Mouse (Mus musculus) midbrain, postnatal 0 days (tissue): ENCODE results near the gene Cdx4. TPM values are rescaled to one million over a fixed set of nuclear protein-coding genes. Genes with fewer than 3 reads are reported as not detected.
A peak's percentile ranks its signal among the peaks of the same experiment; 100 is the strongest.

Experiments used
- ATAC-seq: fragments of 200-750 bp; cut with Nextera tagmentation; 2 replicates; pipeline ENCODE4 v1.8.0; 2017; ENCODE audit warnings: moderate number of reproducible peaks, mild to moderate bottlenecking, moderate TSS enrichment, moderate library complexity; ENCODE audit not compliant: low FRiP score
- DNase-seq: peaks from one replicate; pipeline ENCODE4 v3.0.0-alpha.2; 2015; ENCODE audit warnings: low spot score
- H3K27ac ChIP-seq: fragments of 300-500 bp; sonication (generic); 2 replicates; pipeline ENCODE4 v1.5.1; 2014; ENCODE audit warnings: low read depth, mild to moderate bottlenecking, low read length, mixed read lengths
- H3K27me3 ChIP-seq: fragments of 300-500 bp; sonication (generic); 2 replicates; pipeline ENCODE4 v1.6.1; 2014; ENCODE audit warnings: low read length, control low read depth, mixed read lengths; ENCODE audit not compliant: insufficient read depth
- H3K36me3 ChIP-seq: fragments of 300-500 bp; sonication (generic); 2 replicates; pipeline ENCODE4 v1.6.1; 2014; ENCODE audit warnings: low read length, control low read depth, mixed read lengths; ENCODE audit not compliant: insufficient read depth
- H3K4me1 ChIP-seq: fragments of 300-500 bp; sonication (generic); 2 replicates; pipeline ENCODE4 v1.6.1; 2014; ENCODE audit warnings: mild to moderate bottlenecking, control low read depth, antibody characterized with exemption, low read length, mixed read lengths; ENCODE audit not compliant: insufficient read depth
- H3K4me2 ChIP-seq: fragments of 300-500 bp; sonication (generic); 2 replicates; pipeline ENCODE4 v1.6.1; 2014; ENCODE audit warnings: low read depth, mild to moderate bottlenecking, low read length, mixed read lengths; ENCODE audit not compliant: poor library complexity, severe bottlenecking
- H3K4me3 ChIP-seq: fragments of 300-500 bp; sonication (generic); 2 replicates; pipeline ENCODE4 v1.5.1; 2014; ENCODE audit warnings: low read depth, mild to moderate bottlenecking, low read length, moderate library complexity
- H3K9ac ChIP-seq: fragments of 300-500 bp; sonication (generic); replicated peaks from 2 replicates; pipeline ENCODE4 v1.6.1; 2014; ENCODE audit warnings: mild to moderate bottlenecking, low read length, moderate library complexity, mixed read lengths; ENCODE audit not compliant: poor library complexity, severe bottlenecking
- H3K9me3 ChIP-seq: fragments of 300-500 bp; sonication (generic); 2 replicates; pipeline ENCODE4 v1.6.1; 2016; ENCODE audit warnings: low read length, control low read depth
- CTCF ChIP-seq: IDR thresholded peaks from 2 replicates; pipeline ENCODE4 v1.5.1; 2016; ENCODE audit warnings: antibody characterized with exemption, mild to moderate bottlenecking
- WGBS: fragments of 180-500 bp; shearing (Covaris S2); extraction: QIAGEN DNeasy Blood & Tissue Kit; methylation state at CpG from one replicate; pipeline ENCODE4 v1.1.7; 2014; 5-methylcytosine and 5-hydroxymethylcytosine counted together
- polyA plus RNA-seq: library from polyadenylated mRNA; unstranded; fragments of >200 nt; fragmentation: Nextera tagmentation; extraction: Ambion mirVana; gene quantifications from 2 replicates; pipeline ENCODE4 v1.2.1, GENCODE M21; 2015
- total RNA-seq: library from RNA; depleted of rRNA; stranded (reverse); fragments of >200 nt; gene quantifications from 2 replicates; pipeline ENCODE4 v1.2.3, GENCODE M21; 2014

Gene Cdx4
- total and polyA plus RNA-seq, 2 experiments from 2014 or later, result not detected

DNA sequence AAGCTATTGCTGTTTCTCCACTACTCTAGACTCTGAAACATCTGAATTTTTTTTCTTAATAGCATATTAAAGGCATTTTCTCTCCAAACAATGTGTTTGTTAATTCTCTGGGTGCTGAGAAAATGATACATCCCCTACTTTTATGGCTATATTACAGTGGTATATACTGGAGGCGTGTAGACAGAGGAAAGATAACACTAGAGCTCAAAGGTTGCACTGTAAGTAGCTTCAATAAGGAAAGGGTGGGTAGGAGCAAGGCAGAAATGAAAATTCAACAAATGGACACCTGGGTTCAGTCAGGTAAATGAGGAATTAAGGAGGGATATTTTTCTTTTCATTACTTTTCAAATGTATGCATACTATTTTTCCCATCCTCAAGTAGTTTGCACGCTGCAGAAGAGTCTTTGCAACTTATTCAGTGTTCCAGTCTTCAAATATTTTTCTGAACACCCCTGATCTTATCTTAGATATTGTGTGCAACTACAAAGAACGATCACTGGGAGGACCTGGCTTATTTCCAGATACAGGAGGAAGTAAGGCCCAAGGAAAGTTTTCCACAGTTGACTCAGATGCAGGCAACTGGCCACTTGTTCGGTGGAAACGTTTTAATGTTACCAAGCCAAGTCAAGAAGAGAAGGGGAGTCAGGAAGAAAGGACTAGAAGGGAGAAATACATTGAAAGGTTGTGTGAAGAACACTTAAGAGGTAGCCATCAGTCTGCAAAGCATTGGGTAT is 10.1 kb downstream of the Cdx4 start:
- H3K27me3 ChIP-seq, result peaks cover 8% of the 10 kb centered on the region; the same call in 1 of the 2 replicates
- H3K9ac ChIP-seq, result no peak overlapping the region
- H3K4me3 ChIP-seq, result no peak overlapping the region
- ATAC-seq, result no peak
- H3K4me2 ChIP-seq, result no peak overlapping the region
- no peak overlapping the region for H3K27ac ChIP-seq
- H3K9me3 ChIP-seq, result no peaks in the 10 kb centered on the region
- WGBS, result 70% methylated on average over 5 of the region's 5 CpGs
- TF ChIP-seq CTCF, result no peak
- H3K4me1 ChIP-seq, result no peaks in the 10 kb centered on the region
- H3K36me3 ChIP-seq, result no peaks in the 10 kb centered on the region
- no peak for DNase-seq

DNA sequence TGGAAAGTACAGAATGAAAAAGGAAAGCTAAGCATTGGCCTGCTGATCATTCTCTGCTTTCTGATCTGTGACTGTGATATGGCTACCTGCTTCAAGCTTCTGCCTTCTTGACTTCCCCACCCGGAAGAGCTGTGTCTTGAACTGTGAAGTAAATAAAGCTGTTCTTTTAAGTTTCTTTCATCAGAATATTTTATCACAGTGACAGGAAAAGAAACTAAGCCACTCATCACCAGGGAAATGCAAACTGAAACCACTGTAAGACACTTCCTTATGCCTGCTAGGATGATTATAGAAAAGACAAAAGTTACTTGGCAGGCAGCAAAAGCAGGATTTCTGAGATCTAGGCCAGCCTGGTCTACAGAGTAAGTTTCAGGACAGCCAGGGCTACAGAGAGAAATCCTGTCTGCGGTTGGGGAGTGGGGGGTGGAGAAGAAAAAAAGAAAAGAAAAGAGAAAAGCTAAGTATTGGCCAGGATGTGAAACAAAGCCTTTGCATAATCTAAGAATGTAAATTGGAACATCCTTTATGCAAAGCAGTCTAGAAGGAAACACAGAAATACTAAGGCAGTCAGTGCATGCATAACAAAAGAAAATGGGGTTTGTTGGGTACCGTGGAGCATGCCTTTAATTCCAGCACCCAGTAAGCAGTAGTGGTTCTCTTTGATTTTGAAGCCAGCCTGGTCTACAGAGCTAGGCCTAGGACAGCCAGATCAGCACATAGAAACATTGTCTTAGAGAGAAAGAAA is 20.3 kb downstream of the Cdx4 start:
- Histone ChIP-seq H3K4me3 (no peak overlapping the region), H3K4me2 (no peak overlapping the region), H3K27me3 (peaks cover 9% of the 10 kb centered on the region), H3K4me1 (no peaks in the 10 kb centered on the region), H3K9ac (no peak overlapping the region), H3K27ac (no peak overlapping the region), H3K36me3 (no peaks in the 10 kb centered on the region), H3K9me3 (no peaks in the 10 kb centered on the region)
- DNase-seq, result no peak
- no peak for ATAC-seq
- no peak for TF ChIP-seq CTCF
- 57% methylated on average over 3 of the region's 3 CpGs for WGBS

DNA sequence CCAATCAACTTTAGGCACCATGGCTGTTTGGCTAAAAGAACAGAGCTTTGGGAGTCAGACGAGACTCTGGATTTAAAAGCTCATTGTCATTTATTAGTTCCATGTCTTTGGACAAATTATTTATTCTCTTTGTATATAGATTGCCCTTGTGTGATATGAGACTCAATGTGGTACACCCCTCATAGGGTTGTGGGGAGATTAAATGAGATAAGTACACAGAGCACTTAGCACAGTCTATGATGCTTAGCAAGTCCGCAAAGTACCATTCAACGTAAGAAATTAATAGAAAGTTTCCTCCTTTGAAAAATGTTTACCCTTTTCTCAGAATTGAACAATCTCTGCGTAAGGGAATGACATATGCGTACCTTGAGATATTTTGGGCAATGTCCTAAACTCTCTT is 34.6 kb downstream of the Cdx4 start:
- Histone ChIP-seq H3K4me3 (peak overlapping the region; percentile 54), H3K4me1 (no peaks in the 10 kb centered on the region), H3K27me3 (peaks cover 20% of the 10 kb centered on the region; the same call in 1 of the 2 replicates), H3K36me3 (no peaks in the 10 kb centered on the region), H3K4me2 (peak overlapping the region; percentile 35), H3K9ac (no peak overlapping the region), H3K9me3 (no peaks in the 10 kb centered on the region), H3K27ac (no peak overlapping the region)
- DNase-seq, result no peak
- 34% methylated on average over 5 of the region's 5 CpGs for WGBS
- no peak for TF ChIP-seq CTCF
- no peak; the same call in 1 of the 2 replicates for ATAC-seq

DNA sequence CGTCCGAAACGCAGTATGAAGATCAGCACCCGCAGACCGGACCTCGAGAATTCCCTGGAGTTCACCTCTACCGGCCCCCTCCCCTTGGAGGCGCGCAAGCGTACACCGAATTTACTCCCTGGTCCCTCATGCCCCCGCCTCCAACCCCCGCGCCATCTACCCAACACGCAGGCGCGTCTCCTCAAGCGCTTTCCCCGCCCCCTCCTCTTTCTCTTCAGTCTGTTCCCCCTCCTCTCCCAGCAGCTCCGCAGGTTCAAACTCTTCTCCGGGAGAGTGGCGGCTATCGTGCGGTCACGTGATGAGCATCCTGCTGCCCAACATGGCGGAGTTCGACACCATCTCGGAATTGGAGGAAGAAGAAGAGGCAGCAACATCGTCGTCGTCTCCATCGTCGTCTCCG is 35.1 kb downstream of the Cdx4 start, which contains the start of gene Chic1:
Gene Chic1, plus strand, starts transcription at position 190 of the 400 bp plus-strand sequence.
- peak; percentile 97 for ATAC-seq
- no peak for TF ChIP-seq CTCF
- H3K27ac ChIP-seq, result peak within 1 kb of the TSS; percentile 74
- peak; percentile 92 for DNase-seq
- no peaks in the 10 kb centered on the region for H3K36me3 ChIP-seq
- WGBS, result 16% methylated on average over 34 of the region's 34 CpGs
- H3K4me3 ChIP-seq, result peak within 1 kb of the TSS; percentile 54
- no peaks in the 10 kb centered on the region for H3K4me1 ChIP-seq
- peaks cover 20% of the 10 kb centered on the region; the same call in 1 of the 2 replicates for H3K27me3 ChIP-seq
- peak within 1 kb of the TSS; percentile 44 for H3K4me2 ChIP-seq
- H3K9me3 ChIP-seq, result no peaks in the 10 kb centered on the region
- H3K9ac ChIP-seq, result peak within 1 kb of the TSS; percentile 81

DNA sequence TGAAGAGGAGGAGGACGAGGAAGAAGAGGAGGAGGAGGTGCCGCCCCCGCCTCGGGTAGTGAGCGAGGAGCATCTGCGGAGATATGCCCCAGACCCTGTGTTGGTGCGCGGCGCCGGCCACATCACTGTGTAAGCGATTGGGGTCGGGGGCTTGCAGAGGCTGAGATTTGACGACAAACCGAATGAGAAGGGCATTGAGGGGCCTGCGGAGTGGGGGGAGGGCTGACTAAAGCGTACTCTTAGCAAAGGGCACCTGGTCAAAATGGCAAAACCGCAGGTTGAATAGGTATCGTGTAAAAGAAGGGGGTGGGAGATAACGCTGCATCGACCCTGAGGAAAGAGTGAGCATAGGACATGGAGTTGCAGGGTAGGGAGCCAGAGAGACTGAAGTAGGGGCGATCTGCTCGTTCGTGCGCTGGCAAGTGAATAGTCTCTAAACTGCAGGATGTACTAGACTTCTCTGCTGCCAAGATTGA is 35.6 kb downstream of the Cdx4 start:
- H3K27me3 ChIP-seq, result peaks cover 20% of the 10 kb centered on the region; the same call in 1 of the 2 replicates
- H3K4me3 ChIP-seq, result peak overlapping the region; percentile 54
- H3K9ac ChIP-seq, result peak overlapping the region; percentile 81
- H3K36me3 ChIP-seq, result no peaks in the 10 kb centered on the region
- TF ChIP-seq CTCF, result no peak
- DNase-seq, result peak; percentile 10
- 14% methylated on average over 24 of the region's 24 CpGs for WGBS
- H3K4me1 ChIP-seq, result no peaks in the 10 kb centered on the region
- peak; percentile 74 for ATAC-seq
- H3K9me3 ChIP-seq, result no peaks in the 10 kb centered on the region
- H3K27ac ChIP-seq, result peak overlapping the region; percentile 74
- peak overlapping the region; percentile 44 for H3K4me2 ChIP-seq

DNA sequence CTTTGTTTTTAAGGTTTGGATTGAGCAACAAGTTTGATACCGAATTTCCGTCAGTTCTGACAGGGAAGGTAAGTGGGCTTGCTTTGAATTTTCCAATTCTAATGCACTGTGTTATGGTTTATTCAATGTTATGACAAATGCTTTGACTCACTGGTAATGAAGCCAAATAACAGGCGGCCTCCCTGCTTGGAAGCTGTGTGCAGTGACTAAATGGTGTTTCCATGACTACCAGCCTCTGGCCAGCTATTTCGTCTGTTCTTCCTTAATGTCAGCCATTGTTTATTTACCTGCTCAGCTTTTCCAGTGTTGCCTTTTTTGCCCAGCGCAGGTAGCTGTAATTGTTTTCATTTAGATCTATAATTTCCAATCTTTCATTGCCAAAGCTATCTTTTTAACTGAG is 45.0 kb downstream of the Cdx4 start:
- ATAC-seq (no peak), DNase-seq (peak; percentile 58)
- H3K4me3 ChIP-seq, result no peak overlapping the region
- H3K36me3 ChIP-seq, result no peaks in the 10 kb centered on the region
- WGBS, result 49% methylated on average over 5 of the region's 5 CpGs
- H3K9me3 ChIP-seq, result no peaks in the 10 kb centered on the region
- no peaks in the 10 kb centered on the region for H3K4me1 ChIP-seq
- no peak overlapping the region for H3K27ac ChIP-seq
- no peak overlapping the region for H3K9ac ChIP-seq
- H3K4me2 ChIP-seq, result no peak overlapping the region
- no peak for TF ChIP-seq CTCF
- peaks cover 4% of the 10 kb centered on the region; the same call in 1 of the 2 replicates for H3K27me3 ChIP-seq
